Mouse (Mus musculus): Measurements from ENCODE around the gene Ptger3. TPM values are rescaled to one million over a fixed set of nuclear protein-coding genes. Genes with fewer than 3 reads are reported as not detected.

Gene Ptger3
- polyA plus RNA-seq, 1 experiment, result 1.7 TPM

GRCm38 (mm10) chr3:157597837-157598379 lies 31.2 kb downstream of the Ptger3 start:
- no peak for TF ChIP-seq POLR2A (IDR thresholded peaks at IDR 0.05; ENCODE audit: borderline replicate concordance, extremely low read depth, insufficient read depth, insufficient read length, poor library complexity, severe bottlenecking)
- TF ChIP-seq CTCF (IDR thresholded peaks at IDR 0.05; ENCODE audit: borderline replicate concordance, extremely low read depth, insufficient read depth, insufficient read length), result no peak
- no peak for DNase-seq (ENCODE audit: low read depth)

DNA sequence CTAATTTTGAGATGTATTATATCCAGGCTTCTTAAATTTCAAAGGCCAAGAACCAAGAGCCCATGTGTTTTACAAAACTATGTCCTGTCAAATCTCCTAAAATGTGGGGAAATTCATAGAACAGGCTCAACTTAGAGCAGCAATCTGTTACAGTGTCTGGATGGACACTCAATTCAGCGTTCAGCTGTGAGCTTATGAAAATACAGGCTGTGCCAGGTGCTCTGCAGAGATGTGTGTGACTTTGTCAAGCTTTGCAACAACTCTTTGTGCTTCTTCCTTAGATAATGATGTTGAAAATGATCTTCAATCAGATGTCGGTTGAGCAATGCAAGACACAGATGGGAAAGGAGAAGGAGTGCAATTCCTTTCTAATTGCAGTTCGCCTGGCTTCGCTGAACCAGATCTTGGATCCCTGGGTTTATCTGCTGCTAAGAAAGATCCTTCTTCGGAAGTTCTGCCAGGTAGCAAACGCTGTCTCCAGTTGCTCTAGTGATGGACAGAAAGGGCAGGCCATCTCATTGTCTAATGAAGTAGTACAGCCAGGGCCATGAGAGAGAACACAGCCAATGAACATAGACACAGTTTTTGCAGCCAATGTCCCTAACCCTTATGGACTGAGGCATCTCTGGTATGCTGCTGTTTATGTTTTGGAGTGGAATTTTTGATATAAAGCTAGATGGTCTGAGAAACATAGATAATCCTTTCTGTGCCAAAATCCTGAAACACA lies 38.2 kb downstream of the Ptger3 start:
- TF ChIP-seq CTCF (IDR thresholded peaks at IDR 0.05; ENCODE audit: borderline replicate concordance, extremely low read depth, insufficient read depth, insufficient read length) (no peak), POLR2A (IDR thresholded peaks at IDR 0.05; ENCODE audit: borderline replicate concordance, extremely low read depth, insufficient read depth, insufficient read length, poor library complexity, severe bottlenecking) (no peak)
- no peak for DNase-seq (ENCODE audit: low read depth)

GRCm38 (mm10) chr3:157605411-157605740 lies 38.7 kb downstream of the Ptger3 start:
- TF ChIP-seq POLR2A (IDR thresholded peaks at IDR 0.05; ENCODE audit: borderline replicate concordance, extremely low read depth, insufficient read depth, insufficient read length, poor library complexity, severe bottlenecking) (no peak), CTCF (IDR thresholded peaks at IDR 0.05; ENCODE audit: borderline replicate concordance, extremely low read depth, insufficient read depth, insufficient read length) (no peak)

GRCm38 (mm10) chr3:157613542-157613941 lies 46.9 kb downstream of the Ptger3 start:
- no peak for DNase-seq (ENCODE audit: low read depth)
- TF ChIP-seq POLR2A (IDR thresholded peaks at IDR 0.05; ENCODE audit: borderline replicate concordance, extremely low read depth, insufficient read depth, insufficient read length, poor library complexity, severe bottlenecking) (no peak), CTCF (IDR thresholded peaks at IDR 0.05; ENCODE audit: borderline replicate concordance, extremely low read depth, insufficient read depth, insufficient read length) (no peak)

More at GRCm38 (mm10) chr3:157605411-157605740, 38.7 kb downstream of the Ptger3 start:
- DNase-seq (ENCODE audit: low read depth), result no peak

- no peak for TF ChIP-seq CTCF (IDR thresholded peaks at IDR 0.05; ENCODE audit: borderline replicate concordance, extremely low read depth, insufficient read depth, insufficient read length)
- DNase-seq (ENCODE audit: low read depth), result no peak
Measured at GRCm38 (mm10) chr3:157616949-157617348, 50.3 kb downstream of the Ptger3 start.

- DNase-seq (ENCODE audit: low read depth), result no peak
Measured at GRCm38 (mm10) chr3:157627407-157627806, 60.7 kb downstream of the Ptger3 start.

GRCm38 (mm10) chr3:157630671-157631070 lies 64.0 kb downstream of the Ptger3 start:
- peak; percentile 3 for DNase-seq (ENCODE audit: low read depth)
- TF ChIP-seq CTCF (IDR thresholded peaks at IDR 0.05; ENCODE audit: borderline replicate concordance, extremely low read depth, insufficient read depth, insufficient read length), result no peak
- no peak for TF ChIP-seq POLR2A (IDR thresholded peaks at IDR 0.05; ENCODE audit: borderline replicate concordance, extremely low read depth, insufficient read depth, insufficient read length, poor library complexity, severe bottlenecking)

More at GRCm38 (mm10) chr3:157627407-157627806, 60.7 kb downstream of the Ptger3 start:
- TF ChIP-seq CTCF (IDR thresholded peaks at IDR 0.05; ENCODE audit: borderline replicate concordance, extremely low read depth, insufficient read depth, insufficient read length) (no peak), POLR2A (IDR thresholded peaks at IDR 0.05; ENCODE audit: borderline replicate concordance, extremely low read depth, insufficient read depth, insufficient read length, poor library complexity, severe bottlenecking) (no peak)

GRCm38 (mm10) chr3:157631383-157631782 lies 64.7 kb downstream of the Ptger3 start:
- DNase-seq (ENCODE audit: low read depth), result no peak
- TF ChIP-seq POLR2A (IDR thresholded peaks at IDR 0.05; ENCODE audit: borderline replicate concordance, extremely low read depth, insufficient read depth, insufficient read length, poor library complexity, severe bottlenecking) (no peak), CTCF (IDR thresholded peaks at IDR 0.05; ENCODE audit: borderline replicate concordance, extremely low read depth, insufficient read depth, insufficient read length) (no peak)

DNA sequence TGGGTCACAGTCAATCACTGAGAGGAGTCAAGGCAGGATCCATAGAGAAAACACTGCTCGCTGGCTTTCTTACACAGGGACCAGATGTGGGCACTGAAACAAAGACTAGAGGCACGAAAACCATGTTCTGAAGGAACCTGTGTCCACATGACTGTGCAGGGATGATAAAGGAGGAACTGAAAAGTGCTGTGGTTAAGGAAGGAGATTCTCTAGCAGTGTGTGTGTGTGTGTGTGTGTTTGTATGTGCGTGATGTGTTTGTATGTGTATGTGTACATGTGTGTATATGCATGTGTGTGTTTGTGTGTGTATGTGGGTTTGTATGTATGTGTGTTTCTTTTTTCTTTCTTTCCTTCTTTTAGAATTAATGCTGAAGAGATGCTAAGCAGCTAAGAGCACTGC lies 67.7 kb downstream of the Ptger3 start:
- DNase-seq (ENCODE audit: low read depth), result no peak
- TF ChIP-seq POLR2A (IDR thresholded peaks at IDR 0.05; ENCODE audit: borderline replicate concordance, extremely low read depth, insufficient read depth, insufficient read length, poor library complexity, severe bottlenecking), result no peak
- no peak for TF ChIP-seq CTCF (IDR thresholded peaks at IDR 0.05; ENCODE audit: borderline replicate concordance, extremely low read depth, insufficient read depth, insufficient read length)

GRCm38 (mm10) chr3:157635713-157636112 lies 69.0 kb downstream of the Ptger3 start:
- no peak for DNase-seq (ENCODE audit: low read depth)
- no peak for TF ChIP-seq POLR2A (IDR thresholded peaks at IDR 0.05; ENCODE audit: borderline replicate concordance, extremely low read depth, insufficient read depth, insufficient read length, poor library complexity, severe bottlenecking)
- TF ChIP-seq CTCF (IDR thresholded peaks at IDR 0.05; ENCODE audit: borderline replicate concordance, extremely low read depth, insufficient read depth, insufficient read length), result no peak

- no peak for DNase-seq (ENCODE audit: low read depth)
- TF ChIP-seq CTCF (IDR thresholded peaks at IDR 0.05; ENCODE audit: borderline replicate concordance, extremely low read depth, insufficient read depth, insufficient read length) (no peak), POLR2A (IDR thresholded peaks at IDR 0.05; ENCODE audit: borderline replicate concordance, extremely low read depth, insufficient read depth, insufficient read length, poor library complexity, severe bottlenecking) (no peak)
Measured at GRCm38 (mm10) chr3:157636887-157637286, 70.2 kb downstream of the Ptger3 start.

- DNase-seq (ENCODE audit: low read depth), result no peak
Measured at GRCm38 (mm10) chr3:157637341-157637740, 70.6 kb downstream of the Ptger3 start.

More at GRCm38 (mm10) chr3:157637341-157637740, 70.6 kb downstream of the Ptger3 start:
- no peak for TF ChIP-seq POLR2A (IDR thresholded peaks at IDR 0.05; ENCODE audit: borderline replicate concordance, extremely low read depth, insufficient read depth, insufficient read length, poor library complexity, severe bottlenecking)
